Mouse (Mus musculus): ENCODE measurements around the gene Kctd14. TPM values are rescaled to one million over a fixed set of nuclear protein-coding genes. Genes with fewer than 3 reads are reported as not detected.

Kctd14 gene
- polyA plus RNA-seq, 1 experiment from 2014 or later: 6.0 TPM

DNA sequence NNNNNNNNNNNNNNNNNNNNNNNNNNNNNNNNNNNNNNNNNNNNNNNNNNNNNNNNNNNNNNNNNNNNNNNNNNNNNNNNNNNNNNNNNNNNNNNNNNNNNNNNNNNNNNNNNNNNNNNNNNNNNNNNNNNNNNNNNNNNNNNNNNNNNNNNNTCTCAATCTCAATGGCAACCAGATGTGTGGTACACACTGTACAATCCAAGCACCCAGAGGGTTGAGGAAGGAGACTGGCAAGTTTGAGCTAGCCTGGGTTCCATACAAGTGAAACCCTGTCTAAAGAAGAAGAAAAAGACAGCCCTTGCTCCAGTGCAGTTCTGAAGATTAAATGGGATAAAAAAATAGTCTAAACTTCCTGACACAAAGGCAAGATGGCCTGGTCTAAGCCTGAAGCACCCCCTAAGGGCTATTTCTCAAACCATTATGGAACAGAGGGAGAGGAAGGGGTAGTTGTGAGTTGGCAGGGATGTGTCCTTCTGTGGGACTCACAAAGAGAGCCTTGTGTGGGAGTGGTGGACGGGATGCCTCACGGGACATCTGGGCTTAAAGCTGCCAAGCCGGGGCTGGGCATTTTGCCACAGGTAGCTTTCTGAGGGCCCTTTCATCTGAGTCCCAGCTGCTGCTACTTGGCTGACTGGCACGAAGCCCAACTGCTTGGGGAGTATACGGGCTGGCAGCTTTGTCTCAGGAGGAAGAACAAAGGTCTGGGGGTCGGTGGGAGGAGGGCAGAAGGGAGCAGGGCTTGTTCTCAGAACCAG, 4.8 kb upstream of the Kctd14 start:
- peak overlapping the region; percentile 87 for H3K27ac ChIP-seq
- 0 out of 2 replicates have a peak, but pooled peaks cover 3% of the 10 kb centered on the region for H3K9me3 ChIP-seq
- WGBS: 26% methylated on average over 6 of the region's 6 CpGs
- no peaks in the 10 kb centered on the region for H3K27me3 ChIP-seq
- ATAC-seq (ENCODE audit: insufficient number of reproducible peaks, insufficient read depth, low FRiP score, low TSS enrichment, low read depth): peak; percentile 82
- peaks cover 23% of the 10 kb centered on the region for H3K4me1 ChIP-seq
- 0 out of 2 replicates have a peak overlapping the region, but pooled peaks have one; percentile 17 for H3K9ac ChIP-seq
- no peak overlapping the region for H3K4me3 ChIP-seq
- H3K36me3 ChIP-seq: no peaks in the 10 kb centered on the region
- H3K4me2 ChIP-seq: no peak overlapping the region

DNA sequence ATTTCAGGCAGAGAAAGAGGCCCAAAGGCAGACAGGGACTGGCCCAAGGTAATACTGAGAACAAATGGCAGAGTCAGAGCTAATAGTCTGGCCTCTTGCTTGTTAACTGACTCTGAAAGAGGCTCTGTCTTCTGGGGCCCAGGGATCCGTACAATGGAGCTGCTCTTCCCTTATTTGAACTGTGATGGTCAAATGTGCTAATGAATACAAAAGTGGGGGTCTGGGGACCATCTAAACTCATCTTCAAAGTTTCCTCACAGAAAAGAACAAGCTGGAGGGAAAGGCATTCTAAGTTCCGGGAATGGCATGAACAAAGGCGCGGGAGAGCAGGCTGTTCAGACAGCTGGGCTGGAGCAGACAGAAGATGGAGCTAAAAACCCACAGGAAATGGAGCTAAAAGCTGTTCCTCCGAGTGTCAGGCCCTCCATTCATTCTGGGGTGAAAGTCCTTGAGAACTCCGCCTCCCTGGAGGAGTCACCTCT, 4.0 kb upstream of the Kctd14 start:
- peak overlapping the region; percentile 87 for H3K27ac ChIP-seq
- no peak overlapping the region for H3K4me3 ChIP-seq
- peaks cover 27% of the 10 kb centered on the region for H3K4me1 ChIP-seq
- H3K9ac ChIP-seq: 0 out of 2 replicates have a peak overlapping the region, but pooled peaks have one; percentile 17
- WGBS: 49% methylated on average over 6 of the region's 6 CpGs
- H3K9me3 ChIP-seq: 0 out of 2 replicates have a peak, but pooled peaks cover 3% of the 10 kb centered on the region
- H3K4me2 ChIP-seq: no peak overlapping the region
- ATAC-seq (ENCODE audit: insufficient number of reproducible peaks, insufficient read depth, low FRiP score, low TSS enrichment, low read depth): no peak
- no peaks in the 10 kb centered on the region for H3K27me3 ChIP-seq
- H3K36me3 ChIP-seq: no peaks in the 10 kb centered on the region

DNA sequence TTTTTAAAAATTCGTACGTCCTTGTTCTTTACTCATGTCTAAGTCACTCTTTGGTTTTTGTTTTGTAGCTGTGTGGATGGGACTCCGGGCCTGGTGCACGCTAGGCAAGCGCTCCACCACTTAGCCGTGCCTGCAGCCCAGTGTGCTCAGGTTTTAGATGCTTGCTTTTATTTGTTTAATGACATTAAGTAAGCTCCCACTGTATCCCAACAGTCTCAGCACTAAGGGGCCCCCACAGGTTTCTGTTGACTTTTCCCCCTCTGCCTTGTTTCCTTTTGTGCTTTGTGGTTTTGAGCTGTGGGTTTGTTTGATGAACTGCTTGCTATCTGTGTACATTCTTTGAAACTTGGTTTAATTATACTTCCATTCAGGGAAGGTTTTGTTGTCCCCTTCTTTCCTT, 1.1 kb downstream of the Kctd14 start:
- WGBS: 73% methylated on average over 6 of the region's 6 CpGs
- no peak overlapping the region for H3K4me3 ChIP-seq
- H3K9me3 ChIP-seq: 0 out of 2 replicates have a peak, but pooled peaks cover 3% of the 10 kb centered on the region
- no peak overlapping the region for H3K9ac ChIP-seq
- H3K4me2 ChIP-seq: no peak overlapping the region
- no peak for ATAC-seq (ENCODE audit: insufficient number of reproducible peaks, insufficient read depth, low FRiP score, low TSS enrichment, low read depth)
- no peak overlapping the region for H3K27ac ChIP-seq
- H3K4me1 ChIP-seq: peaks cover 24% of the 10 kb centered on the region
- no peaks in the 10 kb centered on the region for H3K27me3 ChIP-seq
- H3K36me3 ChIP-seq: no peaks in the 10 kb centered on the region

DNA sequence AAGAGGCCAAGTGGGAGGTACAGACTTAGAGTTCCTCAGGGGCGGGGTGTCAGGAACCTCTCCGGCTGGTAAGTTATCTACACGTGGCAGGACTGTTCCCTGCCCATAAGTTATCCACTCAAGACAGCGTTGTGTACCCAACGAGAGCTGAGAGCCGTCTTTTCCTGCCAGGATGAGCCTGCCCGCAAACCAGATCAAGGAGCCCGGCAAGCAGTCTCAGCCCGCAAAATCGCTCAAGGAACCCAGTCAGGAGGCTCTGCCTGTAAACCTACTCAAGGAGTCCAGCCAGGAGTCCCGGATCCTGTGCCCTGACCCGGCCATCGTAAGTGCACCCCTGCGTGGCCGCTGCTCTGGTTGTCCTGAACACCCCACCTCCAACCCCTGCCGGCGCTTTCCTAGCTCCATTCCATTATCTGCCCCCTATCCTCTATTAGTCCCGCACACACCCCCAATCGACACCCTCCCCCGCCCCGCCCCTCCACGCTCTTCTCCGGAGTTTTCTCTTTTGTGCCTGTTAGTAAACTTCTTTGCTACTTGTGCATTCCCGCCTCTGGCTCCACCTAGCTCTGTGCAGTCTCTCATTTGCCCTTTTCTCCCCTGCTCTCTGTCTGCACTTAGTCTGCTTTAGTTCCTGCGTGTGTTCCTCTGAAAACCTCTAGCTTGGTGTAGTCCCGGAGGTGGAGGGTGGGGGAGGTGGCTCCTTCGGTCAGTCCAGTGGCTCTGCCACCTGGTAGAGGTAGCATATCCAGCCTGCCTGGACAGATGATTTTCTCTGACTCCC, 2.2 kb downstream of the Kctd14 start:
- Histone ChIP-seq H3K9me3 (0 out of 2 replicates have a peak, but pooled peaks cover 3% of the 10 kb centered on the region), H3K9ac (peak overlapping the region; percentile 76), H3K27me3 (no peaks in the 10 kb centered on the region), H3K36me3 (peaks cover 7% of the 10 kb centered on the region), H3K4me1 (peaks cover 21% of the 10 kb centered on the region), H3K4me3 (peak overlapping the region; percentile 50), H3K4me2 (peak overlapping the region; percentile 87), H3K27ac (peak overlapping the region; percentile 57; the same call in 1 of the 2 replicates)
- no peak for ATAC-seq (ENCODE audit: insufficient number of reproducible peaks, insufficient read depth, low FRiP score, low TSS enrichment, low read depth)
- WGBS: 6% methylated on average over 27 of the region's 27 CpGs

DNA sequence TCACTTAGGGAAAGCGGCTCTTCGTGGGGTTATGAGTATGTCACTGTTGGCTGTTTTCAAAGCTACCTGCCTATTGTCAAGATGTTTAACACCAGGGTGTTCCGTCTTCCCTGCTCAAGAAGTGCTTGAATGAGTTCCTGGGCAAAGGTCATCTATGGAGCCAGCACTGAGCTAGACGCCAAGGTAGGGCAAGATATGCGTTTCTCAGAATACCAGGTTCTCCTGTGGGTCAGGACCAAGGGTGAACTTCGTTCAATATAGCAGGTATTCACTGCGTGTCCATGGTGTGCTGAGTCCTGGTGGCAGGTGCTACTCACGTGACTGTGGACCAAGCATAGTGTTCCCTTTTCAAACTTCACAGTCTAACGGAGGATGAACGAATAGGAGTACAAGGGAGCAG, 3.7 kb downstream of the Kctd14 start:
- no peak for ATAC-seq (ENCODE audit: insufficient number of reproducible peaks, insufficient read depth, low FRiP score, low TSS enrichment, low read depth)
- WGBS: 92% methylated on average over 10 of the region's 10 CpGs
- peaks cover 21% of the 10 kb centered on the region for H3K4me1 ChIP-seq

DNA sequence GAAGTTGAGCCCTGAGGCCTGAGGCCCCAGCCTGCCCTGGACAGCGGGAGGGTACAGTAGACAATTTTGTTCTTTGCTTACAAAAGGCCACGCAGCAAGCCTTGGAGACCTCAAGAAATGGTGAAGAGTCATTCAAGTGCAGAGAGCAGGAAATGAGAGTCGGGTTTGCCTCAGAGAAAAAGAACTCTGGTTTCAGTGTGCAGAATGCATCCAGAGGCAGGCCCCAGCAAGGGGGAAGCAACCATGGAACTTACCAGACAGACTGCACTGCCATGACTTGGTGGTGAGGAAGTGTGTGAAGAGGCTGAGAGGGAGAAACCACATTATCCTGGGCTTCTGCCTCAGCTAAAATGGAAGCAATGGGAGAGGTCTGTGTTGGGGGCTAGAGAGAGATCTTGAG, 4.5 kb downstream of the Kctd14 start:
- ATAC-seq (ENCODE audit: insufficient number of reproducible peaks, insufficient read depth, low FRiP score, low TSS enrichment, low read depth): no peak
- WGBS: 62% methylated on average over 3 of the region's 3 CpGs
- Histone ChIP-seq H3K27me3 (no peaks in the 10 kb centered on the region), H3K36me3 (peaks cover 7% of the 10 kb centered on the region), H3K4me1 (peaks cover 21% of the 10 kb centered on the region), H3K4me3 (no peak overlapping the region), H3K9me3 (no peaks in the 10 kb centered on the region), H3K9ac (no peak overlapping the region), H3K27ac (no peak overlapping the region), H3K4me2 (no peak overlapping the region)

More for the DNA sequence above, 3.7 kb downstream of the Kctd14 start:
- no peak overlapping the region for H3K27ac ChIP-seq
- H3K4me3 ChIP-seq: no peak overlapping the region
- no peak overlapping the region for H3K4me2 ChIP-seq
- H3K36me3 ChIP-seq: peaks cover 7% of the 10 kb centered on the region
- no peaks in the 10 kb centered on the region for H3K27me3 ChIP-seq
- no peaks in the 10 kb centered on the region for H3K9me3 ChIP-seq
- H3K9ac ChIP-seq: no peak overlapping the region

DNA sequence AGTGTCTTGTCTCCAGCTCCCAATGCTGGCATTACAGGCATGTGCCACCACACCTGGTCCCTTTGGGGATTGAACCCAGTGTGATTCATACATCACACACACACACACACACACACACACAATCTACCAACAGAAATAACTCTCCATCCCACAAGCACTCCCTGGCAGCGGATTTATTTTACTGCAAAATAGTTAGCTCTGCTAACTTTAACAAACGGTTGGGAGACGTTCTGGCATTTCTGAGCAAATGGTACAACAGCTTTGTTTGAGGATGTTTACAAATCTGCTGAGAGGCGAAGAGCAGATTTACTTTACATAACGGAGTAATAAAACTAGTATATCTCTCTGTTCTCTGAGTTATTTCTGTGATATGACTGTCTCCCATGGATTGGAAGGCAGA, 21.9 kb downstream of the Kctd14 start:
- H3K4me2 ChIP-seq: no peak overlapping the region
- ATAC-seq (ENCODE audit: insufficient number of reproducible peaks, insufficient read depth, low FRiP score, low TSS enrichment, low read depth): no peak
- no peak overlapping the region for H3K27ac ChIP-seq
- 77% methylated on average over 5 of the region's 5 CpGs for WGBS
- H3K36me3 ChIP-seq: no peaks in the 10 kb centered on the region
- H3K4me3 ChIP-seq: no peak overlapping the region
- no peak overlapping the region for H3K9ac ChIP-seq
- no peaks in the 10 kb centered on the region for H3K4me1 ChIP-seq
- no peaks in the 10 kb centered on the region for H3K9me3 ChIP-seq
- no peaks in the 10 kb centered on the region for H3K27me3 ChIP-seq

DNA sequence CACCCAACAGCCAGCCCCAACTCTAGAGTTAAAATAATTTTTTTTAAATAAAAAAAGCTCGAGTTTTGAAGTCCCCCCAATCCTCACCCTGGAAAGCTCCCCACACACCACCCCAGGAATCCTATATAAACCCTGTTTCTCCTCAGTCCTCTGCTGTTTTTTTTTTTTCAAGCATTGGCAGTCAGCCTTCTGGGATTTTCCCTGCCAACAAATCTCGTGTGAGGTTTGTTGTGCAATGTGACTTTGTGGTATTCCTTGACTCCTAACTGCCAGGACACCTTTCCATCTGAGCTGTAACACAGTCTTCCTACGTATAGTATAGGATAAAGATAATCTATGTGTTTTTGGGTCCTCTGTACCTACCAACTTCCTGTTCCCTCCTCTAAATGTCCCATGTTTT, 28.2 kb downstream of the Kctd14 start:
- no peaks in the 10 kb centered on the region for H3K9me3 ChIP-seq

DNA sequence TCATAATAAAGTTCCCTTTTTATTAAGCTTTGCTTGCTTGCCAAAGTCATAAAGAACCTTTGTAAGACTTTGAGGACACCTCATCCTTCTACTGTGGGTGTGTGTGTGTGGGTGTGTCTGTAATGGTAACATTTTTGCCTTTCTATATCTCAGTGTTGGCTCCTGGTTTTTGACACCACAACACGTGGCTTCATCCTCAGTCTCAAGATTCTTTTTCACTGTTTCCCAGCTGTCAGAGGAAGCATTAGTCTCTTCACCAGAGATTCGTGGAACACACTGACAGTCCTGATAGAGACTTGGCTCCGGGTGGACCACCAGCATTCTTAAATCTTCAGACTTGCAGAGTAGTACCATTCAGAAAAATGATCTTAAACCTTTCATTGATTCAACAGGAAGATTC, 29.2 kb downstream of the Kctd14 start:
- peaks cover 21% of the 10 kb centered on the region for H3K4me1 ChIP-seq
- H3K27me3 ChIP-seq: no peaks in the 10 kb centered on the region
- 0 out of 2 replicates have a peak overlapping the region, but pooled peaks have one; percentile 41 for H3K9ac ChIP-seq
- no peaks in the 10 kb centered on the region for H3K9me3 ChIP-seq
- no peak overlapping the region for H3K27ac ChIP-seq
- H3K4me3 ChIP-seq: peak overlapping the region; percentile 82
- WGBS: 32% methylated on average over 3 of the region's 3 CpGs
- peak overlapping the region; percentile 86 for H3K4me2 ChIP-seq
- peaks cover 6% of the 10 kb centered on the region for H3K36me3 ChIP-seq
- ATAC-seq (ENCODE audit: insufficient number of reproducible peaks, insufficient read depth, low FRiP score, low TSS enrichment, low read depth): no peak

More for the DNA sequence above, 28.2 kb downstream of the Kctd14 start:
- Histone ChIP-seq H3K4me3 (no peak overlapping the region), H3K9ac (no peak overlapping the region), H3K27ac (no peak overlapping the region), H3K4me2 (no peak overlapping the region), H3K4me1 (peaks cover 21% of the 10 kb centered on the region), H3K36me3 (no peaks in the 10 kb centered on the region), H3K27me3 (no peaks in the 10 kb centered on the region)
- ATAC-seq (ENCODE audit: insufficient number of reproducible peaks, insufficient read depth, low FRiP score, low TSS enrichment, low read depth): no peak
- 72% methylated on average over 3 of the region's 3 CpGs for WGBS

DNA sequence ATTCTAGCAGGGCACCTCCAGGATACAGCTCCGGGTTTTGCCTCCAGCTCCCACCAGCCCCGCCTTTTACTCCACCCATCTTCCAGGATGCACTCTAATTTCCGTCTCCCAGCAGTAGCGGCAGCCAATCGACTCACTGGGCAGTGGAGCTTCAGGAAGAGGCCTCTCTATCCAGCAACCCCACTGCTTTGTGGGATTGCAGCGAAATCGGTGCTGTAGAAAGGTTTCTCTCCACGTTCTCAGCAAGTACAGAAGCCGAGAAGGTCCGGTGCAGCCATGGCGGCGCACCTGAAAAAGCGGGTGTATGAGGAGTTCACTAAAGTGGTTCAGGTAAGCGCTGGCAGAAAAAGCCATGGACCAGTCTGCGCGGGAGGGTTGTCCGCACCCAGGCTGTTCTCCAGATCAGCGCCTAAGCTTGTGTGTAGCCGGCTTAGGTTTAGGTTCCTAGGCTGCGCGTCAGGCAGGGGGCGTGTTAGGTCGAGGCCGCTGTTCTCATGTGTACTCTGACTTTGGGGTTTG, 29.8 kb downstream of the Kctd14 start, which contains the start of gene Ints4:
Gene Ints4, plus strand, starts transcription at position 136 of the 519 bp plus-strand sequence.
- H3K4me1 ChIP-seq: peaks cover 21% of the 10 kb centered on the region
- peak; percentile 98 for ATAC-seq (ENCODE audit: insufficient number of reproducible peaks, insufficient read depth, low FRiP score, low TSS enrichment, low read depth)
- peak within 1 kb of the TSS; percentile 80 for H3K27ac ChIP-seq
- peak within 1 kb of the TSS; percentile 82 for H3K4me3 ChIP-seq
- no peaks in the 10 kb centered on the region for H3K9me3 ChIP-seq
- no peaks in the 10 kb centered on the region for H3K27me3 ChIP-seq
- peaks cover 12% of the 10 kb centered on the region for H3K36me3 ChIP-seq
- peak within 1 kb of the TSS; percentile 86 for H3K4me2 ChIP-seq
- WGBS: under 1% methylated on average over 24 of the region's 24 CpGs
- H3K9ac ChIP-seq: peak within 1 kb of the TSS; percentile 82

DNA sequence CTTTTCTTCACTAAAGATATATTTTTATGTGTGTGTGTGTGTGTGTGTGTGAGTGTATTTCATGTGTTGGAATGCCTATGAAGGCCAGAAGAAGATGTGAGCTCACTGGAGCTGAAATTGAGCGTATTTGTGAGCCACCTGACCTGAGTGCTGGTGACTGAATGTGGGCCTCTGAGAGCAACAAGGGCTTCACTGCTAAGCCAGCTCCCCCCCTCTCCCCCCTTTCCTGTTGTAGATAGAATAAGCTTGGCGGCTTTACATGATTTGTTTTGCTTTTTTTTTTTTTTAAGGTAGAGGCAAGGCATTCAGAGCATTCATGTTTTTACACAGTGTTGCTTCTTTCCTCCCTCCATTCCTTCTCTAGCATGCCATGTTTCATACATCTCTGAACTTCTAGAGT, 32.3 kb downstream of the Kctd14 start:
- H3K9ac ChIP-seq: no peak overlapping the region
- ATAC-seq (ENCODE audit: insufficient number of reproducible peaks, insufficient read depth, low FRiP score, low TSS enrichment, low read depth): no peak
- no peaks in the 10 kb centered on the region for H3K9me3 ChIP-seq
- peaks cover 34% of the 10 kb centered on the region for H3K36me3 ChIP-seq
- WGBS: 75% methylated on average over 2 of the region's 2 CpGs
- no peak overlapping the region for H3K4me3 ChIP-seq
- H3K27ac ChIP-seq: no peak overlapping the region
- H3K4me1 ChIP-seq: peaks cover 21% of the 10 kb centered on the region
- no peaks in the 10 kb centered on the region for H3K27me3 ChIP-seq
- no peak overlapping the region for H3K4me2 ChIP-seq
